Mouse (Mus musculus) hindbrain, postnatal 0 days (tissue): ENCODE measurements at regions not wholly inside any gene's neighbourhood (a gene's known extent, or its start where the extent isn't known, plus 50 kb on each side); places are given as distances from the start of the nearest gene placed in this dataset.

Experiments
- ATAC-seq: fragments of 200-750 bp; cut with Nextera tagmentation; 2 replicates; pipeline ENCODE4 v1.8.0; 2017; ENCODE audit warnings: mild to moderate bottlenecking, moderate TSS enrichment, moderate library complexity
- DNase-seq: peaks from one replicate; pipeline ENCODE4 v3.0.0-alpha.2; 2015; ENCODE audit warnings: low spot score
- H3K27ac ChIP-seq: fragments of 300-500 bp; sonication (generic); 2 replicates; pipeline ENCODE4 v1.5.1; 2014; ENCODE audit warnings: mild to moderate bottlenecking
- H3K27me3 ChIP-seq: fragments of 300-500 bp; sonication (generic); 2 replicates; pipeline ENCODE4 v1.6.1; 2014; ENCODE audit warnings: low read length, mixed read lengths; ENCODE audit not compliant: insufficient read depth
- H3K36me3 ChIP-seq: fragments of 300-500 bp; sonication (generic); 2 replicates; pipeline ENCODE4 v1.6.1; 2014; ENCODE audit warnings: low read length, mixed read lengths; ENCODE audit not compliant: insufficient read depth
- H3K4me1 ChIP-seq: fragments of 300-500 bp; sonication (generic); 2 replicates; pipeline ENCODE4 v1.6.1; 2014; ENCODE audit warnings: antibody characterized with exemption, low read length, mixed read lengths; ENCODE audit not compliant: insufficient read depth
- H3K4me2 ChIP-seq: fragments of 300-500 bp; sonication (generic); 2 replicates; pipeline ENCODE4 v1.6.1; 2014; ENCODE audit warnings: low read depth, mild to moderate bottlenecking, low read length, moderate library complexity, mixed read lengths
- H3K4me3 ChIP-seq: fragments of 300-500 bp; sonication (generic); 2 replicates; pipeline ENCODE4 v1.5.1; 2014; ENCODE audit warnings: low read length
- H3K9ac ChIP-seq: fragments of 300-500 bp; sonication (generic); replicated peaks from 2 replicates; pipeline ENCODE4 v1.6.1; 2014; ENCODE audit warnings: mild to moderate bottlenecking, low read length, moderate library complexity, mixed read lengths
- H3K9me3 ChIP-seq: fragments of 300-500 bp; sonication (generic); 2 replicates; pipeline ENCODE4 v1.6.1; 2016; ENCODE audit warnings: low read length, mixed read lengths
- CTCF ChIP-seq: IDR thresholded peaks from 2 replicates; pipeline ENCODE4 v1.5.1; 2016; ENCODE audit warnings: antibody characterized with exemption, control low read depth, low read depth
- WGBS: fragments of 180-500 bp; shearing (Covaris S2); extraction: QIAGEN DNeasy Blood & Tissue Kit; methylation state at CpG from one replicate; pipeline ENCODE4 v1.1.7; 2014; 5-methylcytosine and 5-hydroxymethylcytosine counted together

DNA sequence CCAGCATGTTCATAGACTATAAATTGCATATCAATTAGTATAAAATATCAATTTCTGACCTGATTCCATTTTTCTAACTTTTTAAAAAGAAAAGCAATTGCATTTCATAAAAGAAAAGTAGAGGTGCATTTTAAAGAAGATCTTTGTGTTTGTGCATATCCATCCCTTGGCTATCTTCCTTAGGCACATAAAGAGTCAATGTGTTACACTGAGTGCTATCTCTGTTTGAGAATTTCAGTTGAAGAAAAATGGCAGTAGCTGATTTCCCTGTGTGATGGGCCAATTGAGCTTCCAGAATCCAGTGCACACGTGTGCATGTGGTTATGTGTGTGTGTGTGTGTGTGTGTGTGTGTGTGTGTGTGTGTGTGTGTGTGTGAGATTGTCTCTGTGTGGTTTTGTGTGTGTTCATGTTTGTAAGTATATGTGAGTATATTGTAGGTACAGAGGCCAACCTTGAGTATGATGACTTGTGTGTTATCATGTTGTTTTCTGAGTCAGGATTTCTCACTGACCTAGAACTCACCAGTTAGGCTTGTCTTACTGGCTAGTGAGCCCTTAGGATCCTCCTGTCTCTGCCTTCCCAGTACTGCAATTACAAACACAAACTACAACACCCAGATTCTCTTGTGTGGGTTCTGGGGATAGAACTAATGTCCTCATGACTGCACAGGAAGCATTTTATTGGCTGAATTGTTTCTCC lies 249.6 kb downstream of the Cdk5rap2 start:
- ATAC-seq (no peak), DNase-seq (no peak)
- Histone ChIP-seq H3K4me2 (no peak overlapping the region), H3K9me3 (no peaks in the 10 kb centered on the region), H3K4me1 (no peaks in the 10 kb centered on the region), H3K27me3 (no peaks in the 10 kb centered on the region), H3K36me3 (no peaks in the 10 kb centered on the region), H3K4me3 (no peak overlapping the region), H3K9ac (no peak overlapping the region), H3K27ac (no peak overlapping the region)
- WGBS = 68% methylated on average over 1 of the region's 1 CpGs
- TF ChIP-seq CTCF = no peak

DNA sequence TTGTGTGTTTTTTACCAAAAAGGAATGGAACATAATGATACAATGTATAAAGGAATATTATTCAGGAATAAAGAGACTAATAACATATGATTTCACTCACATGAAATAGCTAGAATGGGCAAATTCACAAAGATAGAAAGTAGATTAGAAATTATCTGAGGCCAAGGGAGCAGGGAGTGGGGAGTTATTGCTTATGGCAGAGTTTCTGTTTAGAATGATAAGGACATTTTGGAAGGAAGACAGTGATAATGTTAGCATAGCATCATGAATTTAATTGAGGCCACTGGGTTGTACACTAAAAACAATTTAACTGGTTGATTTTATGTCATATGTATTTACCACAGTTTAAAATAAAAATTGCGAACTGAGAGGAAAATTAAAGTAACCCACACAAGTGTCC lies 250.2 kb downstream of the Cdk5rap2 start:
- Histone ChIP-seq H3K27ac (no peak overlapping the region), H3K36me3 (no peaks in the 10 kb centered on the region), H3K4me1 (no peaks in the 10 kb centered on the region), H3K9me3 (no peaks in the 10 kb centered on the region), H3K27me3 (no peaks in the 10 kb centered on the region), H3K4me2 (no peak overlapping the region), H3K4me3 (no peak overlapping the region), H3K9ac (no peak overlapping the region)
- TF ChIP-seq CTCF = no peak
- no peak for ATAC-seq
- no peak for DNase-seq
- 93% methylated on average over 1 of the region's 1 CpGs for WGBS

DNA sequence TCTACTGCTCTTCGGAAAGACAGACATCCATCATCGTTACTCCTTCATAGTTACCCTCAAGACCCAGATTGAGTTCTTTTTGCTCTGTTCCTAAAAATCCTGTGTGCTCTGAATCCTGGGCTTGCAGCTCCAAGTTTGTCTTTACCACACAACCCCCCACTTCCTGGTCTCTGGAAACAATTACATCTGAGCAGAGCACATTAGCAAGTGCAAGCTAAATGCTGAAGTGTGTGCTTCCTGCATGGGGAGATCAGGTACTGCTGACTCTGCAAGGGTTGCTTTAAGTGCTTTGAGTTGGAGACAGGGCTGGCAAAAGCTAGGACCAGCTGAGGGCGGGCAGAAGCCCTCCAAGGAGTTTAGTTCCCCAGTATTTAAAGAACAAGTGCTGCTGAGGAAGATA lies 257.1 kb downstream of the Cdk5rap2 start:
- Histone ChIP-seq H3K36me3 (no peaks in the 10 kb centered on the region), H3K9me3 (no peaks in the 10 kb centered on the region), H3K27me3 (no peaks in the 10 kb centered on the region), H3K4me1 (no peaks in the 10 kb centered on the region), H3K9ac (no peak overlapping the region), H3K4me2 (no peak overlapping the region), H3K4me3 (no peak overlapping the region), H3K27ac (no peak overlapping the region)
- DNase-seq (peak; percentile 4), ATAC-seq (peak; percentile 55; the same call in 1 of the 2 replicates)
- WGBS = 74% methylated on average over 3 of the region's 3 CpGs
- TF ChIP-seq CTCF = no peak

DNA sequence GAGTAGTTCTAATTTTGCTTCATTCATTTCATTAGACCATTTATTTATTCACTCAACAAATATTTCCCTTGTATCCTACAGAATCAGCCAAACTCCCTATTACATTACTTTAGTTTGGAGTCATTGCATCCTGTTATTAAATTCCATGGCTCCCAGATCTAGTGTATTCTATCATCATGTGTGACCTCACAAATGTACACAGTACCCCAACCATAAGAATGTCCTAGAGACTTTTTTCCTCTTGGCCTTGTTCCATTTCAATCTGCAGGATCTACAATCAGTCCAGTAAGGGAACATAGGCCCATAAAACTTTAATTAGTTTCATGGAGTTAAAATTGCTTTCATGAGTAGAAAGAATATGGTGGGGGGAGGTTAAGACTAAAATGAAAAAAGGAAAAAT lies 301.2 kb downstream of the Cdk5rap2 start:
- H3K27ac ChIP-seq = no peak overlapping the region
- no peaks in the 10 kb centered on the region for H3K36me3 ChIP-seq
- H3K4me3 ChIP-seq = no peak overlapping the region
- H3K9ac ChIP-seq = no peak overlapping the region
- H3K4me1 ChIP-seq = no peaks in the 10 kb centered on the region
- no peak for TF ChIP-seq CTCF
- H3K9me3 ChIP-seq = no peaks in the 10 kb centered on the region
- no peak for ATAC-seq
- DNase-seq = no peak
- H3K27me3 ChIP-seq = no peaks in the 10 kb centered on the region
- H3K4me2 ChIP-seq = no peak overlapping the region

DNA sequence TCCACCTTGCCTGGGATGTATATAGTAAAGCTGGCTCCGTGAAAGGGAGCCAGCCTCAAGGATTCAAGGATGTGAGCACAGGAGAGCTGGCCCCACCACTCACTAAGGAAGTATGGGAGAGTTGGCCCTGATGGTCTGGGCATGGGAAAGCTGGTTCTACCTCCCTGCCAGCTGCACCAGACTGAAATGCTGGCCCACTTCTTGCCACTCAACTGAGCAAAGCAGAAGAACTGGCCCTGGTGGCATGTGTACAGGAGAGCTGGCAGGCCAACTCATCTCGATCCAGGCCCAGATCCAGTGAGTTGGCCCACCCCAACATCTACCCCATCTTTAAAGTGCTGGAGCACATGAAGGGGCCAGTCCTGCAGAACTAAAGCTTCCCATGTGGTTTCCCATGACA lies 304.5 kb downstream of the Cdk5rap2 start:
- no peak overlapping the region for H3K4me3 ChIP-seq
- no peaks in the 10 kb centered on the region for H3K27me3 ChIP-seq
- no peak overlapping the region for H3K4me2 ChIP-seq
- no peak overlapping the region for H3K27ac ChIP-seq
- H3K36me3 ChIP-seq = no peaks in the 10 kb centered on the region
- no peak overlapping the region for H3K9ac ChIP-seq
- TF ChIP-seq CTCF = no peak
- ATAC-seq (no peak), DNase-seq (no peak)
- H3K4me1 ChIP-seq = no peaks in the 10 kb centered on the region
- H3K9me3 ChIP-seq = no peaks in the 10 kb centered on the region
- 78% methylated on average over 2 of the region's 2 CpGs for WGBS

DNA sequence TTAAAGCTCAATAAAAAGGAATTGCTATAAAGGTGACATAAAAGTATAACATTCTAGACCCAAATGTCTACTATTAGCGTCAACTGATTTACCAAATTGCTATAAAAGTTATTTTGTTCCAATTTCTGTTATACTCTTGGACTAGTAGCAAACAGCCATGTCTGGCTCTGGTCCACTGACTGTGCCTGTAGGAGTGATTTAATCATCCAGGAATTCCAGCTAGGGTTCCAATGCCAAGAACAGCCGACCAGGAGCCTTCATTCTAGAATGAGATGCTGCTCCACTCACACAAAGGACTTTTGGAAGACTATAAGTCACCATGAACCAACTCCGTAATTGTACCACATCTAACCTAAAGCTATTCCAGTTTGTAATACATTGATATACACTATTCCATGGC lies 312.9 kb downstream of the Cdk5rap2 start:
- Histone ChIP-seq H3K27ac (no peak overlapping the region), H3K4me2 (no peak overlapping the region), H3K36me3 (no peaks in the 10 kb centered on the region), H3K4me1 (no peaks in the 10 kb centered on the region), H3K27me3 (no peaks in the 10 kb centered on the region), H3K4me3 (no peak overlapping the region), H3K9ac (no peak overlapping the region), H3K9me3 (no peaks in the 10 kb centered on the region)
- 72% methylated on average over 3 of the region's 3 CpGs for WGBS
- ATAC-seq = no peak
- no peak for TF ChIP-seq CTCF
- DNase-seq = no peak

DNA sequence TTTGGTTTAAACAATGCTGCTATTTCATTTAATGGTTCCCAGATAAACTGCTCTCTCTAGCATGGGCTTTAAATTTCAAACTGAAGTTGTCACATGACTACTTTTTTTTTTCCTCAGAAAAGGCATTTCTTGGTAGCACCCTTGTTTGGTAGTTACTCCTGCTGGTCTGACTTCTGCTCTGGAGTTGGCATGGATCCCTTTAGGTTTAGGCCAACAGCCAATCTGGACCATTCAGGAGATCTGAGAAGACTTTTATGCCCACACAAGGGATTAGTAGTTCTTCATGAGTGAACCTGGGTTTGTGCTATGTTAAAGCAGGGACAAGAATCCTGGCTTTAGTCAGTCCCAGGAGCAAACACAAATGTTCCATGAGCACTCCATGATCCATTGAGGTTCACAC lies 332.0 kb downstream of the Cdk5rap2 start:
- Histone ChIP-seq H3K4me1 (no peaks in the 10 kb centered on the region), H3K4me3 (no peak overlapping the region), H3K27me3 (no peaks in the 10 kb centered on the region), H3K4me2 (no peak overlapping the region), H3K27ac (no peak overlapping the region), H3K9me3 (no peaks in the 10 kb centered on the region), H3K9ac (no peak overlapping the region), H3K36me3 (no peaks in the 10 kb centered on the region)
- no peak for TF ChIP-seq CTCF
- ATAC-seq (no peak), DNase-seq (no peak)
